Mouse (Mus musculus) large intestine, adult 2 months (tissue): ENCODE measurements around the gene Spsb1. TPM values are rescaled to one million over a fixed set of nuclear protein-coding genes. Genes with fewer than 3 reads are reported as not detected.

Experiments used
- polyA plus RNA-seq: library from polyadenylated mRNA; depleted of rRNA; stranded (reverse); fragments of >200 nt; gene quantifications from 2 replicates; pipeline ENCODE4 v1.2.3, GENCODE M21; 2012; rRNA removed

Spsb1 gene
- polyA plus RNA-seq, 1 experiment: 21.5 TPM

Other genes starting within 250 kb of the Spsb1 start
- gene Tmem201, start 217.0 kb downstream of the Spsb1 start, polyA plus RNA-seq: 15.3 and 19.3 TPM in 2 replicates
- gene Slc25a33, start 180.8 kb downstream of the Spsb1 start, polyA plus RNA-seq: 5.2 and 5.6 TPM in 2 replicates
- gene H6pd, start 54.0 kb upstream of the Spsb1 start, polyA plus RNA-seq: 13.3 and 22.7 TPM in 2 replicates
- gene Gpr157, start 132.3 kb upstream of the Spsb1 start, polyA plus RNA-seq: 0.86 and 1.6 TPM in 2 replicates
- gene Slc2a5, start 164.2 kb upstream of the Spsb1 start, polyA plus RNA-seq: 20.2 and 76.2 TPM in 2 replicates
- 6.9 and 33.5 TPM in 2 replicates for gene Slc2a7, start 193.9 kb upstream of the Spsb1 start, polyA plus RNA-seq
- gene Car6, start 246.3 kb upstream of the Spsb1 start, polyA plus RNA-seq: not detected in 2 replicates